Comparison of ENCODE assay signal across 27 mouse cellular contexts in the genomic region with DNA sequence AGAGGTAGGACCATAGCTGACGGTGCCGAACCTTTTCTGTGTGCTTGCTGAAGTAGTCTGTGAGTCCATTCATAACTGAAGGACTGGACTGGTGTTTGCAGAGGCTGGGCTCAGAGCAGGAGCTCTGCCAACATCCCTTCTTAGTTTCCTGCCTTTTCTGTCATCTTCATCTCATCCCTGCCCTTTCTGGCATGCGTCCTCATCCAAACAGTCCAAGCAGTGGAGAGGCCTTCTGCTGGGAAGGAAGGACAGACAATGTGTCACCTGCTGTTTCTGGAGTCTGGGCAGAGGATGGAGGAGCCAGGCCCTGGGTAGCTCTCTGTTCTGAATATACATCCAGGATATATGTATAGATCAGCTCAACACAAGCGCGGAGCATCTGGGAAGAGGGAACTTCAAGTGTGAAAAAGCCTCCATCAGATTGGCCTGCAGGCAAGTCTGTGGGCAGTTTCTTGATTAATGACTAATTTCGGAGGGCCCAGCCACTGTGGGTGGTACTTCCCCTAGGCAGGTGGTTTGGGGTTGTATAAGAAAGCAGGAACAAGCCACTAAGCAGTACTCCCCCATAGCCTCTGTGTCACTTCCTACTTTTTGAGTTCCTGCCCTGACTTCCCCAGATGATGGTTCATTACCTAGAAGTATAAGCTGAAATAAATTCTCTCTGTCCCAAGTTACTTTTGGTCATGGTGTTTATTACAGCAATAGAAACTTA. TPM values are rescaled to one million over a fixed set of nuclear protein-coding genes. Genes with fewer than 3 reads are reported as not detected.
DNase-seq lines count a peak whose midpoint lies in the region; ATAC-seq and TF ChIP-seq lines count a peak whose summit lies in the region.
"Had no signal": no experiment of that assay in that cellular context is flagged by ENCODE, and none has a peak within 500 bp of the region (broad histone marks: within the 10 kb centered on the region; RNA-seq: fewer than 3 reads in every experiment).

No protein-coding gene starts in this region.

- peak; percentile 46; the same call in 1 of the 2 replicates for TF ChIP-seq EP300 in CH12.LX (IDR thresholded peaks at IDR 0.05; ENCODE audit: low read length)

- dilution Hi-C loops in CH12.LX (cut with MboI; ENCODE audit: extremely low pct_ligation_motif_present, extremely low pct_unique_long_range_greater_than_20kb, low sequenced_read_pairs), result no loop called here

- H3K9ac ChIP-seq in CH12.LX (ENCODE audit: insufficient read depth, low read depth), result no peak overlapping the region
- H3K9ac ChIP-seq: embryonic facial prominence, embryonic 15.5 days; heart, embryonic 12.5 days; liver, postnatal 0 days had no signal

- peaks cover 8% of the 10 kb centered on the region for H3K27me3 ChIP-seq in CH12.LX (replicated peaks)

- H3K4me1 ChIP-seq in CH12.LX (ENCODE audit: control insufficient read depth in 1 of 2, insufficient read depth in 2 of 2), result peaks cover 7 to 26% of the 10 kb centered on the region in 2 experiments
- H3K4me1 ChIP-seq: embryonic facial prominence, embryonic 15.5 days; forebrain, embryonic 10.5 days had no signal

- peak; percentile 86 for ATAC-seq in hematopoietic stem cell, adult 5-6 weeks (replicated peaks in 1 of 2; ENCODE audit: insufficient read depth in 1 of 2, low FRiP score in 2 of 2, low TSS enrichment in 1 of 2, low read depth in 1 of 2, poor library complexity in 2 of 2, severe bottlenecking in 2 of 2)
- ATAC-seq: activated CD4-positive, CD25-positive, alpha-beta regulatory T cell, adult 4 months; hindbrain, embryonic 16.5 days; intestine, postnatal 0 days; liver, postnatal 0 days had no signal

- no peak for TF ChIP-seq POLR2A in CH12.LX (IDR thresholded peaks at IDR 0.05; ENCODE audit: low read depth, low read length)

- H3K9me3 ChIP-seq in CH12.LX (replicated peaks; ENCODE audit: low read length), result no peaks in the 10 kb centered on the region
- H3K9me3 ChIP-seq: embryonic facial prominence, embryonic 15.5 days; forebrain, embryonic 10.5 days; heart, embryonic 12.5 days had no signal

- in situ Hi-C loops in CH12.LX (cut with MboI; ENCODE audit: low pct_ligation_motif_present, low pct_unique_long_range_greater_than_20kb, low sequenced_read_pairs), result no loop called here

- H3K79me2 ChIP-seq in CH12.LX (replicated peaks; ENCODE audit: control insufficient read depth, extremely low read depth, insufficient read depth, poor library complexity, severe bottlenecking), result no peaks in the 10 kb centered on the region

- peak; percentile 67 for DNase-seq in A20 (ENCODE audit: low read depth, low spot score)
- DNase-seq in CH12.LX (ENCODE audit: extremely low read depth), result peak; percentile 68
- peak; percentile 78 for DNase-seq in cerebellum, adult 9-10 months
- no peak for DNase-seq in gastrocnemius, postnatal 25 days
- DNase-seq in spleen, adult 12 weeks (ENCODE audit: low spot score), result no peak
- no peak for DNase-seq in gastrocnemius, postnatal 4 days (ENCODE audit: low spot score in 2 of 2)
- DNase-seq: adrenal gland, postnatal 14 days; embryo, embryonic 11 days; gastrocnemius, postnatal 10 days; kidney, postnatal 14 days; liver, postnatal 0 days; lung, postnatal 4 days; midbrain, embryonic 14.5 days; thymus, postnatal 25 days had no signal

- no peak for TF ChIP-seq CTCF in CH12.LX (conservative IDR thresholded peaks at IDR 0.05 in 1 of 2, IDR thresholded peaks at IDR 0.05 in 1 of 2; ENCODE audit: low read depth in 2 of 2, low read length in 2 of 2)

- H3K4me2 ChIP-seq in CH12.LX (ENCODE audit: insufficient read depth, low read depth, poor library complexity, severe bottlenecking), result no peak overlapping the region
- H3K4me2 ChIP-seq: embryonic facial prominence, embryonic 15.5 days; heart, embryonic 12.5 days had no signal

- no peak overlapping the region for H3K4me3 ChIP-seq in CH12.LX (replicated peaks in 1 of 3; ENCODE audit: low read depth in 2 of 3, low read length in 2 of 3, poor library complexity in 1 of 3)
- H3K4me3 ChIP-seq: embryonic facial prominence, embryonic 15.5 days; forebrain, embryonic 10.5 days; heart, embryonic 12.5 days had no signal

- H3K36me3 ChIP-seq in CH12.LX (replicated peaks in 1 of 2; ENCODE audit: control insufficient read depth in 1 of 2, insufficient read depth in 1 of 2, low read length in 1 of 2), result no peaks in the 10 kb centered on the region
- H3K36me3 ChIP-seq: embryonic facial prominence, embryonic 15.5 days; forebrain, embryonic 10.5 days; heart, embryonic 12.5 days had no signal

- TF ChIP-seq RAD21 in CH12.LX (IDR thresholded peaks at IDR 0.05; ENCODE audit: low read depth, low read length), result no peak

- no peak overlapping the region for H3K27ac ChIP-seq in CH12.LX (ENCODE audit: insufficient read depth, low read depth)
- H3K27ac ChIP-seq: embryonic facial prominence, embryonic 15.5 days; forebrain, embryonic 10.5 days had no signal

TF ChIP-seq in CH12.LX, 34 proteins besides CTCF, POLR2A, EP300 and RAD21:
- peak; percentile 39; the same call in 1 of the 2 replicates for TF ChIP-seq ELF1 (IDR thresholded peaks at IDR 0.05; ENCODE audit: low read depth, low read length)
- no peak for TF ChIP-seq CHD1 (IDR thresholded peaks at IDR 0.05; ENCODE audit: low read depth, low read length)

RNA-seq across cellular contexts. Expression of gene Tbc1d21, which starts 31.3 kb away (rescaled TPM):
- total RNA-seq in CH12.LX (2012; rRNA removed) (not detected in 2 replicates), CH12.LX (2014; rRNA removed) (not detected in 2 replicates)
- 4.5 and 4.6 TPM in 2 replicates for polyA plus RNA-seq in CH12.LX (2012; ENCODE audit: insufficient read length, low read depth)
- total RNA-seq in hematopoietic stem cell, adult 5-6 weeks (2017), result not detected in 2 replicates
- not detected for total RNA-seq in gastrocnemius, postnatal 25 days (2021)
- total RNA-seq in gastrocnemius, postnatal 4 days (2021), result not detected
- total RNA-seq: adrenal gland, postnatal 14 days; gastrocnemius, postnatal 10 days; heart, postnatal 25 days; layer of hippocampus, adult 8-10 months; left cerebral cortex, postnatal 10 days had no signal
- polyA plus RNA-seq: activated CD4-positive, CD25-positive, alpha-beta regulatory T cell, adult 4 months; embryonic facial prominence, embryonic 15.5 days; forebrain, embryonic 10.5 days; heart, embryonic 12.5 days; hindbrain, embryonic 16.5 days; intestine, postnatal 0 days; limb, embryonic 14.5 days; liver, postnatal 0 days; midbrain, embryonic 14.5 days; neural tube, embryonic 11.5 days; spleen, adult 2 months had no signal

Comparison
In these comparisons a context has a peak if more than half of its experiments do, and no peak if none do; other contexts are left out.
1. DNase-seq: peak in A20 (single experiment), CH12.LX (single experiment) and cerebellum, adult 9-10 months (single experiment); none in gastrocnemius, postnatal 25 days (single experiment), spleen, adult 12 weeks (single experiment) and gastrocnemius, postnatal 4 days (0 of 2).